Mouse (Mus musculus) A20 (cell line): ENCODE data around the gene Rpl27a.
A peak's percentile ranks its signal among the peaks of the same experiment; 100 is the strongest.

ENCODE experiments used
- DNase-seq: peaks from one replicate; pipeline ENCODE4 v3.0.0-alpha.2; 2011; ENCODE audit warnings: low read depth, low spot score

Rpl27a gene

GRCm38 (mm10) chr7:109525740-109526663 lies 7.1 kb downstream of the Rpl27a start:
- peak; percentile 16 for DNase-seq

- no peak for DNase-seq
Observed at GRCm38 (mm10) chr7:109527536-109527935, 8.6 kb downstream of the Rpl27a start.

GRCm38 (mm10) chr7:109528356-109528755 lies 9.4 kb downstream of the Rpl27a start:
- peak; percentile 33 for DNase-seq

- DNase-seq: no peak
Observed at GRCm38 (mm10) chr7:109529741-109530140, 10.8 kb downstream of the Rpl27a start.

- no peak for DNase-seq
Observed at GRCm38 (mm10) chr7:109531501-109531900, 12.6 kb downstream of the Rpl27a start.

GRCm38 (mm10) chr7:109532691-109533090 lies 13.7 kb downstream of the Rpl27a start:
- no peak for DNase-seq

GRCm38 (mm10) chr7:109533129-109533528 lies 14.2 kb downstream of the Rpl27a start:
- peak; percentile 13 for DNase-seq

- DNase-seq: no peak
Observed at GRCm38 (mm10) chr7:109533888-109534287, 14.9 kb downstream of the Rpl27a start.

- no peak for DNase-seq
Observed at GRCm38 (mm10) chr7:109534921-109535320, 16.0 kb downstream of the Rpl27a start.

- DNase-seq: no peak
Observed at GRCm38 (mm10) chr7:109536451-109536946, 17.6 kb downstream of the Rpl27a start.

- DNase-seq: no peak
Observed at GRCm38 (mm10) chr7:109540902-109541301, 22.0 kb downstream of the Rpl27a start.

- DNase-seq: no peak
Observed at GRCm38 (mm10) chr7:109541609-109542363, 22.8 kb downstream of the Rpl27a start.

GRCm38 (mm10) chr7:109542364-109542628 lies 23.3 kb downstream of the Rpl27a start:
- no peak for DNase-seq

- no peak for DNase-seq
Observed at GRCm38 (mm10) chr7:109544792-109545191, 25.8 kb downstream of the Rpl27a start.

- DNase-seq: no peak
Observed at GRCm38 (mm10) chr7:109545255-109545993, 26.5 kb downstream of the Rpl27a start.

GRCm38 (mm10) chr7:109546186-109546585 lies 27.2 kb downstream of the Rpl27a start:
- no peak for DNase-seq

GRCm38 (mm10) chr7:109546726-109547125 lies 27.8 kb downstream of the Rpl27a start:
- no peak for DNase-seq

GRCm38 (mm10) chr7:109559536-109559935 lies 40.6 kb downstream of the Rpl27a start:
- DNase-seq: no peak

- DNase-seq: peak; percentile 40
Observed at GRCm38 (mm10) chr7:109561466-109562153, 42.7 kb downstream of the Rpl27a start.

- peak; percentile 60 for DNase-seq
Observed at GRCm38 (mm10) chr7:109562154-109562599, 43.2 kb downstream of the Rpl27a start.

GRCm38 (mm10) chr7:109562676-109563075 lies 43.7 kb downstream of the Rpl27a start:
- DNase-seq: no peak
